Mouse (Mus musculus) liver, embryonic 14.5 days (tissue): ENCODE measurements around the gene Birc5. TPM values are rescaled to one million over a fixed set of nuclear protein-coding genes. Genes with fewer than 3 reads are reported as not detected.
A peak's percentile ranks its signal among the peaks of the same experiment; 100 is the strongest.

ENCODE experiments used
- ATAC-seq: fragments of 200-750 bp; cut with Nextera tagmentation; 2 replicates; pipeline ENCODE4 v1.8.0; 2017; ENCODE audit warnings: moderate number of reproducible peaks, mild to moderate bottlenecking, moderate library complexity; ENCODE audit not compliant: insufficient read depth
- DNase-seq, 3 experiments: peaks; one replicate each; pipeline ENCODE4 v3.0.0-alpha.2; 2012 to 2013; ENCODE audit warnings: low read depth in 3 of 3, low spot score in 3 of 3
- H3K27ac ChIP-seq: fragments of 300-500 bp; sonication (generic); 2 replicates; pipeline ENCODE4 v1.5.1; 2014; ENCODE audit warnings: moderate library complexity, mild to moderate bottlenecking, control low read depth, inconsistent platforms
- H3K27me3 ChIP-seq: fragments of 300-500 bp; sonication (generic); 2 replicates; pipeline ENCODE4 v1.6.1; 2014; ENCODE audit warnings: mild to moderate bottlenecking, low read length, moderate library complexity; ENCODE audit not compliant: control insufficient read depth, insufficient read depth
- H3K36me3 ChIP-seq: fragments of 300-500 bp; sonication (generic); replicated peaks from 2 replicates; pipeline ENCODE4 v1.6.1; 2014; ENCODE audit warnings: low read depth; ENCODE audit not compliant: control insufficient read depth, insufficient read depth
- H3K4me1 ChIP-seq, 2 experiments: fragments of 200-500 bp in 1 of 2; fragments of 300-500 bp in 1 of 2; sonication (generic) in 1 of 2; replicated peaks; 2 replicates each; pipeline ENCODE4 v1.6.1; 2012 to 2014; ENCODE audit warnings: antibody characterized with exemption in 1 of 2, inconsistent platforms in 1 of 2, low read length in 1 of 2; ENCODE audit not compliant: control insufficient read depth in 2 of 2, insufficient read depth in 2 of 2
- H3K4me2 ChIP-seq: fragments of 300-500 bp; sonication (generic); 2 replicates; pipeline ENCODE4 v1.6.1; 2014; ENCODE audit warnings: low read depth, mild to moderate bottlenecking, control low read depth, moderate library complexity
- H3K4me3 ChIP-seq, 2 experiments: fragments of 200-500 bp in 1 of 2; fragments of 300-500 bp in 1 of 2; sonication (generic) in 1 of 2; 2 replicates each; pipeline ENCODE4 v1.5.1; 2012 to 2014; ENCODE audit warnings: low read depth in 2 of 2, low read length in 2 of 2, mild to moderate bottlenecking in 2 of 2, control low read depth in 1 of 2, inconsistent platforms in 1 of 2, moderate library complexity in 1 of 2; ENCODE audit not compliant: insufficient read depth in 1 of 2
- H3K9ac ChIP-seq: fragments of 300-500 bp; sonication (generic); replicated peaks from 2 replicates; pipeline ENCODE4 v1.6.1; 2014; ENCODE audit warnings: mild to moderate bottlenecking, control low read depth, moderate library complexity
- H3K9me3 ChIP-seq: fragments of 300-500 bp; sonication (generic); 2 replicates; pipeline ENCODE4 v1.6.1; 2016; ENCODE audit warnings: low read length, mixed read lengths; ENCODE audit not compliant: control insufficient read depth
- CTCF ChIP-seq: IDR thresholded peaks from 2 replicates; pipeline ENCODE4 v1.5.1; 2016; ENCODE audit warnings: antibody characterized with exemption, low read depth, control low read depth
- EP300 ChIP-seq: IDR thresholded peaks from 2 replicates; pipeline ENCODE4 v1.6.1; 2016; ENCODE audit warnings: antibody characterized with exemption, low read depth
- WGBS: fragments of 180-500 bp; shearing (Covaris S2); extraction: QIAGEN DNeasy Blood & Tissue Kit; methylation state at CpG from one replicate; pipeline ENCODE4 v1.1.7; 2014; ENCODE audit not compliant: insufficient replicate concordance; 5-methylcytosine and 5-hydroxymethylcytosine counted together
- polyA plus RNA-seq, 2 experiments: library from polyadenylated mRNA; depleted of rRNA in 1 of 2; stranded (reverse) in 1 of 2; unstranded in 1 of 2; fragments of >200 nt; fragmentation: Nextera tagmentation in 1 of 2; extraction: Ambion mirVana in 1 of 2; gene quantifications; 2 replicates each; pipeline versions ENCODE4 v1.2.1 to v1.2.3; 2012 to 2014

Gene Birc5
- polyA plus RNA-seq (2012; rRNA removed) = 123 and 181 TPM in 2 replicates
- polyA plus RNA-seq (2014; fragmentation: Nextera tagmentation; extraction: Ambion mirVana) = 371 and 373 TPM in 2 replicates

GRCm38 (mm10) chr11:117848985-117849671 is at the start of gene Birc5:
TSS of gene Birc5 (plus strand) at chr11:117849251.
- Histone ChIP-seq H3K27ac (peak within 1 kb of the TSS; percentile 87), H3K4me3 (peak within 1 kb of the TSS; percentile 93 to 94), H3K4me2 (peak within 1 kb of the TSS; percentile 99), H3K9ac (peak within 1 kb of the TSS; percentile 99), H3K27me3 (no peaks in the 10 kb centered on the region), H3K36me3 (peaks cover 39% of the 10 kb centered on the region), H3K9me3 (no peaks in the 10 kb centered on the region), H3K4me1 (peaks cover 19 to 30% of the 10 kb centered on the region in 2 experiments)
- peak; percentile 89 to 92 (median 91) for DNase-seq
- WGBS = under 1% methylated on average over 51 of the region's 51 CpGs
- ATAC-seq = peak; percentile 88
- TF ChIP-seq CTCF (0 out of 2 replicates have a peak, but pooled peaks have one; percentile 13), EP300 (0 out of 2 replicates have a peak, but pooled peaks have one; percentile 13)

DNA sequence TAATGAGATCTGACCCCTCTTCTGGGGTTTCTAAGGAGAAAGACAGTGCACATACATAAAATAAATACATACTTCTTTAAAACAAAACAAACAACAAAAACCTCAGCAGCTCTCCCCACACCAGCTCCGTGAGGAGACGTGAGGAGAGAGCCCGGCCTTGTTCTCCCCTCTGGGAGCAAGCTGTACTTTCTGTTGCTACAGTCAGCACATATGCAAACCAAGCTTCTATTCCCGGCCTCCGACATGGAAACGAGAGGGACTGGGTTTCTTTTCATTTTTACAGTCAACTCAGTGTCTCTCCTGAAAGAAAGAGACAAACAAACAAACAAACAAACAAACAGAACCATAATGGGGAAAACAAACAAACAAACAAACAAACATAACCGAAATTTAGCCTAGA is 49.0 kb upstream of the Birc5 start:
- peak overlapping the region; percentile 77 to 88 for H3K4me3 ChIP-seq
- H3K27me3 ChIP-seq = no peaks in the 10 kb centered on the region
- peak overlapping the region; percentile 85 for H3K9ac ChIP-seq
- peaks cover 46 to 48% of the 10 kb centered on the region in 2 experiments for H3K4me1 ChIP-seq
- TF ChIP-seq CTCF (no peak), EP300 (no peak)
- ATAC-seq (no peak), DNase-seq (no peak)
- H3K27ac ChIP-seq = peak overlapping the region; percentile 99
- peaks cover 55% of the 10 kb centered on the region for H3K36me3 ChIP-seq
- H3K9me3 ChIP-seq = no peaks in the 10 kb centered on the region
- 83% methylated on average over 7 of the region's 7 CpGs for WGBS
- H3K4me2 ChIP-seq = peak overlapping the region; percentile 87

- Histone ChIP-seq H3K36me3 (peaks cover 72% of the 10 kb centered on the region), H3K9me3 (no peaks in the 10 kb centered on the region), H3K9ac (peak overlapping the region; percentile 51), H3K4me1 (peaks cover 36% of the 10 kb centered on the region in 2 experiments), H3K4me2 (peak overlapping the region; percentile 87), H3K27ac (peak overlapping the region; percentile 6), H3K27me3 (no peaks in the 10 kb centered on the region), H3K4me3 (peak overlapping the region; percentile 51 to 77)
- no peak for TF ChIP-seq EP300
- TF ChIP-seq CTCF = no peak
- no peak for ATAC-seq
- no peak for DNase-seq
- 86% methylated on average over 7 of the region's 7 CpGs for WGBS
These were observed 47.4 kb upstream of the Birc5 start for GRCm38 (mm10) chr11:117801650-117802049.

DNA sequence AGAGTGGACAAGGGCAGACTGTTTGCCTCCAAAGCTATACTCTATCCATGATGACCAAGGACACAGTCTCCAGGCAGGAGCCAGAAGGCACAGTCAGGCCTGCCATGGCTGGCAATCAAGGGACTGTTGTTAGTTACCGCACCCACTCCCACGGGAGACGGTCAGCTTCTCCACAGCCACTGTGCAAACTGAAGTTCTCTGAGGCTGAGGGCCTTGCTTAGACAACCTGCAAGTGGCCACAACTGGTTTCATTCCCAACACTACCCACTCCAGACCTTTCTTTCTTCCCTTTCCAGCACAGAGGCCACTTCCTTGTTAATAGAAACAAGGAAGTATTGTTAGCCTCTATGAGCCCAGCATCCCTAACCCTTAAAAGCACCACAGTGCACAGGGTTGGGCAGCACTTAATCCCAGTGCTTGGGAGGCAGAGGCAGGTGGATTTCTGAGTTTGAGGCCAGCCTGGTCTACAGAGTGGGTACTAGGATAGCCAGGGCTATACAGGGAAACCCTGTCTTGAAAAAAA is 45.8 kb upstream of the Birc5 start:
- H3K4me3 ChIP-seq = peak overlapping the region; percentile 11 to 22; a peak in 3 of 4 replicates
- no peaks in the 10 kb centered on the region for H3K27me3 ChIP-seq
- H3K27ac ChIP-seq = peak overlapping the region; percentile 22; the same call in 1 of the 2 replicates
- TF ChIP-seq CTCF (no peak), EP300 (no peak)
- DNase-seq = no peak
- H3K4me2 ChIP-seq = peak overlapping the region; percentile 87
- no peaks in the 10 kb centered on the region for H3K9me3 ChIP-seq
- peaks cover 85% of the 10 kb centered on the region for H3K36me3 ChIP-seq
- ATAC-seq = no peak
- H3K4me1 ChIP-seq = peaks cover 29 to 30% of the 10 kb centered on the region in 2 experiments
- 87% methylated on average over 3 of the region's 3 CpGs for WGBS
- peak overlapping the region; percentile 47; the same call in 1 of the 2 replicates for H3K9ac ChIP-seq

DNA sequence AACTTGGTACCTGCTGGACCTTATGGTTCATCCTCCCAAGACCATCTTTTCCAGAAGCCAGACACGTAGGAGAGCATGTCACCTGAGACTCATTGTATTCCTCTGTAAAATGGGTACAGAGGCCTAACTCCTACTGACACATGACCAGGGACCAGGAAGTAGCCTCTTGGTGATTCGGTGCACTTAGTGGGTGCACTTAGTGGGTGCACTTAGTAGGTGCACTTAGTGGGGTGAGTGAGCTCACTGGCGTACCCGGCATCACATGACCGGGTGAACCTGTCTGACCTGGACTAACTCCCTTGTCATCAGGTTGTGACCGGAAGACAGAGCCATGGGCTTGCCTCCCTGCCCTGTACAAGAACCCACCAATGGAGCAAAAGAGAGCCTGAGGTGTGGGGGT is 42.3 kb upstream of the Birc5 start:
- TF ChIP-seq CTCF = no peak
- TF ChIP-seq EP300 = no peak
- H3K4me1 ChIP-seq = peaks cover 21 to 25% of the 10 kb centered on the region in 2 experiments
- peaks cover 61% of the 10 kb centered on the region for H3K36me3 ChIP-seq
- no peak overlapping the region for H3K9ac ChIP-seq
- DNase-seq = no peak
- H3K4me2 ChIP-seq = no peak overlapping the region
- H3K9me3 ChIP-seq = no peaks in the 10 kb centered on the region
- 91% methylated on average over 6 of the region's 6 CpGs for WGBS
- no peak overlapping the region for H3K27ac ChIP-seq
- H3K27me3 ChIP-seq = no peaks in the 10 kb centered on the region
- H3K4me3 ChIP-seq = no peak overlapping the region
- no peak for ATAC-seq
